Mouse (Mus musculus): ENCODE data around the gene Cabp2. TPM values are rescaled to one million over a fixed set of nuclear protein-coding genes. Genes with fewer than 3 reads are reported as not detected.
A peak's percentile ranks its signal among the peaks of the same experiment; 100 is the strongest.

The Cabp2 gene
- total RNA-seq, 2 experiments from 2014 or later: not detected

GRCm38 (mm10) chr19:4082219-4082965 is 1.0 kb downstream of the Cabp2 start:
- DNase-seq: no peak

GRCm38 (mm10) chr19:4083316-4083715 is 1.9 kb downstream of the Cabp2 start:
- no peak for DNase-seq

DNA sequence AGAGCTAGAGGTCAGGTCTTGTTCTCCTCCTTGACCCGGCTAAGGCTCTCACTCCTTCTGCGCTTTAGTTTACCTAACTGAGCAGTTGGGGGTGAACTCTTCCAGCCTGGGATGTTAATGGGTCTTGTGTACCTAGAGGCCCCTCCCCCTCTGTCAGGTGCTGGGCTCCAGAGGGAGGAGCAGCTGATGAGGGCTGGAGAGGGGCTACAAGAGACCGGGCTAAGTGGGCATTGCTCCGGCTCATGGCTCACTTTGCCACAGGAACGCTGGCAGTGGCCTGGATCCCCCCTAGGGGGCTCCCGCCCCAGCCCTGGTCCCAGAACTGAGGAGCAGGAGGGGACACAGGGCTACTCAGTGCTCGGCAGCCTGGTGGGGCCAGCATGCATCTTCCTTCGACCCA is 2.4 kb downstream of the Cabp2 start:
- no peak for DNase-seq

GRCm38 (mm10) chr19:4084984-4085383 is 3.6 kb downstream of the Cabp2 start:
- DNase-seq: no peak

- DNase-seq: no peak
Observed at GRCm38 (mm10) chr19:4086156-4086555, 4.8 kb downstream of the Cabp2 start.

GRCm38 (mm10) chr19:4087090-4087489 is 5.7 kb downstream of the Cabp2 start:
- no peak for DNase-seq

GRCm38 (mm10) chr19:4088146-4088545 is 6.8 kb downstream of the Cabp2 start:
- DNase-seq: no peak

- DNase-seq: no peak
Observed at GRCm38 (mm10) chr19:4089128-4089527, 7.8 kb downstream of the Cabp2 start.

DNA sequence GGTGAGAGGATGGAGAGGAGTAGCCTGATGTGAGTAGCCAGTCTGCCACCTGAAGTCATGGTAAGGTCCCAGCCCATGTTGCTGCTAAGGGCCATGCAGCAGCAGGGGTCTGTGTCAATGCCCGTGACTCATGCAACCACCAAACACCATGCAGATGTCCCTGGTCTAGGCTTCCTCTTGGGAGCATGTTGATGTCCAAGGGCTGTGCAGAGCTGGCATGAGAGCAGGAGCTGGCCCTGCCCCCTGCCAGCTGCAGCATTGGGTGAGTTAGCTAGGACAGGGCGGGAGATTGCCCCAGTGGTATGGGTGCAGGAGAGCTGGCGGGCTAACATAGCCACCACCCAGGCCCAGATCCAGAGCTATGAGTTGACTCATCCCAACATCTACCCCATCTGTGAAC is 9.1 kb downstream of the Cabp2 start:
- no peak for DNase-seq

DNA sequence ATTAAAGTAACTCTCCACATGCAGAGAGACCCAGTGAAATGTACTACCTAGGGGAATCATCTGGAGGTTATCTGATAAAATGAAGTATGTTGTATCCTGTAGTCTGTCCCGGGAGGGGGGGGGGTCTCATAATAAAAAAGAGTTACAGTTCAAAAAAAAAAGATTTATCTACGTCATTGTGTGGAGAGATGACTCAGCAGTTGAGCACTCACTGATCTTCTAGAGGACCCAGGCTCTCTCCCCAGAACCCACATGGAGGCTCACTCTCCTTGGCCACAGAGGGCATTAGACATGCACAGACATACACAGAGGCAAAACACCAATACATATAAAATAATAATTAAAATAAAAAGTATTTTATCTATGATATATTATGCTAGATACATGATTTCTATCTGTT is 10.0 kb downstream of the Cabp2 start:
- DNase-seq: no peak

DNA sequence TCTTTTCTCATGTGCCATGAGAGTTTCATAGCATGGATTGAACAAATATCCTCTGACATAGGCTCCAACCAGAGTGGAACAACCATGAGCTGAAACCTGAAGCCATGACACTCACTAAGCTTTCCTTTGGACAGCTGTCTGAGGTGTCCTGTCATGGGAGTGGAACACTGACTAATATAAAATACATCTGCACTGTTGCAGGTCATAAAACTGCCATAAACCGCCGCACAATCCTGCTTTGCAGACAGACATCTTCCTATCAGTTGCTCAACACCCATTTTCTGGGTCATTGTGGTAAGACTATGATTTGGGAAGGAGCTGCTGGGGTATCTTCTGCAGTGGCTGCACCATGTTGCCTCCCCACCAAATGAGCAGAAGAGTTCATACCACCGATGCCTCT is 11.4 kb downstream of the Cabp2 start:
- DNase-seq: no peak

- DNase-seq: no peak
Observed at GRCm38 (mm10) chr19:4093772-4094171, 12.4 kb downstream of the Cabp2 start.

DNA sequence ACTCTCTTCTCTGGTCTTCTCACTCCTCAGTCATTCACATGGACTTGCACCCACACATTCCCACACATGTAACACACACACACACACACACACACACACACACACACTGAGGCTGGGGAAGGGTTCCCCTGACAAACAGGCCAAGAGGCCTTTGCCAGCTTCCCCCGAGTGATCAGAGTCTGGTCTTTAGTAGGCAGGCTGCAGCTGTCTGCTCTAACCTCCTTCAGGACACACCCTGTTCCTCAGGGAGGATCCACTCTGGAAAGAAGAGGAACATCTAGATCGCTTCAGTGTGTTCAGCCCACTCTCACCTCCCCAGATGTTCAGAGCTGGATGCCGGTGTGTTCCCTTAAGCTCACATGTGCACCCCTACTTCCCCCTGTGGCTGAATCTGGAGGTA is 13.0 kb downstream of the Cabp2 start:
- no peak for DNase-seq

DNA sequence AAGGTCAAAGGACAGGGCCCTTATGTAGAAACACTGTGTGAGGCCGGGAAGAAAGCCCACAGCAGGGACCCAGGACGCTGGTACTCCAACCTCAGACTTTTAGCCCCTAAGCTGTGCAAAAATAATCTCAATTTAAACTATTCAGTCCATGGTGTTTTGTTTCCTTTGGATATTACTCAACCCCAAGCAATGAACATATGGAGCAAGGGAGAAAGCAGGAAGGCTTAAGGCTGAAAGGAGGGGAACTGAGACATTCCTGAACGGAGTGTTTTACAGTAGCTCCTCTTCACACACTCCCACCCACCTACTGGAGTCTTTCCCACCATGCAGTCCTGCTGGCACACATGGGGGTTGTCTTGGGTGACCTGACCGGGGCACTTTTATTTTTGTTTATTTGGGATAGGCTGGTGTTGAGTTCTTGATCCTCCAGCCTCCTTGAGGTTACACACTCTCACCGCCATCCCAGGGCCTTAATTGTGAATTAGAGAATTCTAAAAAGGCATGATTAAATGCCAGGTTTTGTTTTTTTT is 13.5 kb downstream of the Cabp2 start:
- no peak for DNase-seq

- no peak for DNase-seq
Observed at GRCm38 (mm10) chr19:4095802-4096201, 14.4 kb downstream of the Cabp2 start.

GRCm38 (mm10) chr19:4096642-4097440 is 15.5 kb downstream of the Cabp2 start, which contains the start of gene Cdk2ap2:
Gene Cdk2ap2, plus strand, starts transcription at chr19:4097182.
- peak; percentile 99 for DNase-seq

DNA sequence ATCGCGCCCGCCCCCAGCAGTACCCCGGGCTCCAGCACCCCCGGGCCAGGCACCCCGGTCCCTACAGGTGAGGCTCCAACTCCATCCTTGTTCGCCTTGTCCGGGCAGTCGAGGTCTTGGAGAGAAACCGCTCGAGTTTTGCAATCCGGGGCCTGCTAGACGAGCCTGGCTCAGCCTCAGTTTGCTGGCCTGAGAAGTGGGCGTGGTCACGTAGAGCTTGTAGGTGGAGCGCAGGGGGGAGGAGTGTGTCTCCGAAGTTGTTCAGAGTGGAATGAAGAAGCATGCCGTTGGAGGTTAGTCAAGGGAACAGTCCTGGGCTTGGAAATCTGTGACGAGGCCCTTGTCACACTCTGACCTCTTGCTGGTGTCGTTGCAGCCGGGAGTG is 16.1 kb downstream of the Cabp2 start:
- peak; percentile 89 to 90 for DNase-seq

- DNase-seq: peak; percentile 42 to 48
Observed at GRCm38 (mm10) chr19:4098426-4098825, 17.0 kb downstream of the Cabp2 start.

DNA sequence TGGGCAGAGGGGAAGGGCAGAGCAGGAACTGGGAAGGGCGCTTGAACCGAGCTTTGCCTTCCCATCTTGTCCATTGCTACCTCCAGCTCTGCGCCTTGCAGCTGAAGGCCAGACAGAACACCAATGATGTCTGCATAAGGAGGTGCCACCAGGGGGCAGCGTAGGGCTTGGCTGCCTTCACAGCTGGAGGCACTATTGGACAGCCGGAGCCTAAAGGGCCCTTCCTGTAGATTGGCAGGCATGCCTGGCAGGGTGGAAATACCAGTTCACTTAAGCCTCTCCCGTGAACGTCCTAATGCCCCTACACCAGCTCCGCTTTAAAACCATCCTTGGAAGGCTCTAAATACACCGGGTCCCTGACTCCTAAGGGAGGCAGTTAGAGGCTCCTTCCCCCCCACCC is 17.7 kb downstream of the Cabp2 start:
- DNase-seq: peak; percentile 95 to 98

DNA sequence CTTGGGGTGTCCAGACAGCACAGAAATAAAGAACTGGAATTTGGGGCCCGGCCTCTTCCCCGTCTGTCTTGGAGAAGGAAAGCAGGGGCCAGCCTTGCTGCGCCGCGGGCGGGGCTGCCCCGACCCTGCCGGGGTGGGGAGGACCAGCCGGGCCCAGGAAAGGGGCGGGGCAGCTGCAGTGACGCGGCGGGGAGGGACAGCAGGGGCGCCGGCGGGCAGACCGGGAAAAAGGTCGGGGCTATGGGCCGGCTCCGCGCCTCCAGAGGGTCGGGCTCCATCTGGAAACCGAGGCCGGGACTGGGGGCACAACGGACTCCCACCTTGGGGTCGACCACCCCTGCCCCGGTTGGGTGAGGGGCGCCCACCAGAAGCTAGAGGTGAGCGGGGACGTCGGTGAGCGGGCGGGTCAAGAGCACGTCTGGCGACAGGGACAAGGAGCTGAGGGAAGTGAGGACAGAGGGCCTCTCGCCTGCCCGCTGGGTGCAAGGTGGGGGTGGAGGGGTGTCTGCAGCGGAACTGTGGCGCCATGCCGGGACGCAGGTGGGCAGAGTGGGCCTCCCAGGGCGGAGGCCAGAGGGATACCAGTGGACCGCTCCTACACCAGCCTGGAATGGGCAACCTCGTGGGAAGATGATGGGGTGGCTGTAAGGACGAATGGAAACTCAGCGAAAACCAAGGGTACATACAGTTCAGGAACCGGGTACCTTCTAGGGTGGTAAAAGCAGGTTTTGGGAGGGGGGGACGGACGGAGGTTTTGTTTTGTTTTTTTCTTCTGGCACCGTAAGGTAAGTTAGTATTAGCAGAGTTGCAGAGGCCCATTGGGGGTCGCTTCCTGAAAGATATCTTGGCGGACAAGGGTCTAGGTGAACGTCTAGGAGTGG is 18.7 kb downstream of the Cabp2 start, which contains the start of gene Pitpnm1:
Gene Pitpnm1 (plus strand): TSS at position 162 of the 881 bp plus-strand sequence.
- peak; percentile 92 to 94 for DNase-seq

DNA sequence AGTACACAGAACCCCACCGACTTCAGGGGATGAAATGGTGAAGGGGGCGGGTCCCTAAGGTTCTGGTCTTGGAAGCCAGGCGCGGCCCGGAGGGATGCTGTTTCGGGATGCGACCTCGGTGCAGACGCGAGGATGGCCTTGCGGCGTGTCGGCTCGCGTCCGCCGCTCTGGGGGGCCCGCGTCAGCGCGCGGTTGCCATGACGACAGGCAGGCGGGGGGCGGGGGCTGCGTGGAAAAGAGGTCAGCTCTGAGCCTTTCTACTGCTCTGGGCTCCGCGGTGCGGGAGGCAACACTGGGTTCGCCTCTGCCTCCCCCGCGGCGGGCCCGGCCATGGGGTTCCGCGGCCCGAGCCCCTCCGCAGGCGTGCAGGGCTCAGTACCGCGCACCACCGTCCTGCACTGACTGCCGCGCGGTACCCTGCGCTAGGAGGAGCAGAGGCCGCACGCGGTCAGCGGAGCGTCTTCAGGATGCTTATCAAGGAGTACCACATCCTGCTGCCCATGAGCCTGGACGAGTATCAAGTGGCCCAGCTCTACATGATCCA is 19.4 kb downstream of the Cabp2 start:
- DNase-seq: peak; percentile 72 to 73

GRCm38 (mm10) chr19:4101466-4101865 is 20.1 kb downstream of the Cabp2 start:
- DNase-seq: no peak

Data from adrenal gland, postnatal 36 days (tissue).